Mouse (Mus musculus): ENCODE results near the gene Inca1. TPM values are rescaled to one million over a fixed set of nuclear protein-coding genes. Genes with fewer than 3 reads are reported as not detected.

The Inca1 gene
- polyA plus RNA-seq, 1 experiment = 5.4 TPM

GRCm38 (mm10) chr11:70663957-70664356, 36.0 kb downstream of the Inca1 start:
- DNase-seq = no peak
- H3K4me3 ChIP-seq (ENCODE audit: insufficient read depth, low read depth, low read length) = no peak overlapping the region
- peaks cover 7% of the 10 kb centered on the region; the same call in 1 of the 2 replicates for H3K36me3 ChIP-seq (ENCODE audit: control insufficient read depth, insufficient read depth, low read length)
- no peak overlapping the region for H3K27ac ChIP-seq (ENCODE audit: insufficient read depth, low read depth, low read length)
- peaks cover 5% of the 10 kb centered on the region; the same call in 1 of the 2 replicates for H3K4me1 ChIP-seq (ENCODE audit: control insufficient read depth, insufficient read depth, low read length)
- 83% methylated on average over 6 of the region's 6 CpGs for WGBS
- TF ChIP-seq CTCF (conservative IDR thresholded peaks at IDR 0.05; ENCODE audit: insufficient read depth, insufficient read length, low read depth, low read length) (no peak), POLR2A (IDR thresholded peaks at IDR 0.05; ENCODE audit: low read depth, low read length) (no peak)
- no peaks in the 10 kb centered on the region for H3K27me3 ChIP-seq (replicated peaks; ENCODE audit: control insufficient read depth, insufficient read depth, low read length)

- no peak for DNase-seq
- WGBS = 90% methylated on average over 8 of the region's 8 CpGs
- Histone ChIP-seq H3K4me1 (ENCODE audit: control insufficient read depth, insufficient read depth, low read length) (peaks cover 5% of the 10 kb centered on the region; the same call in 1 of the 2 replicates), H3K27ac (ENCODE audit: insufficient read depth, low read depth, low read length) (no peak overlapping the region), H3K36me3 (ENCODE audit: control insufficient read depth, insufficient read depth, low read length) (peaks cover 7% of the 10 kb centered on the region; the same call in 1 of the 2 replicates), H3K4me3 (ENCODE audit: insufficient read depth, low read depth, low read length) (no peak overlapping the region), H3K27me3 (replicated peaks; ENCODE audit: control insufficient read depth, insufficient read depth, low read length) (no peaks in the 10 kb centered on the region)
- no peak for TF ChIP-seq CTCF (conservative IDR thresholded peaks at IDR 0.05; ENCODE audit: insufficient read depth, insufficient read length, low read depth, low read length)
- TF ChIP-seq POLR2A (IDR thresholded peaks at IDR 0.05; ENCODE audit: low read depth, low read length) = no peak
Measured at GRCm38 (mm10) chr11:70663101-70663500, 36.9 kb downstream of the Inca1 start.

GRCm38 (mm10) chr11:70660571-70660970, 39.4 kb downstream of the Inca1 start:
- Histone ChIP-seq H3K4me3 (ENCODE audit: insufficient read depth, low read depth, low read length) (no peak overlapping the region), H3K27ac (ENCODE audit: insufficient read depth, low read depth, low read length) (no peak overlapping the region), H3K36me3 (ENCODE audit: control insufficient read depth, insufficient read depth, low read length) (peaks cover 7% of the 10 kb centered on the region; the same call in 1 of the 2 replicates), H3K27me3 (replicated peaks; ENCODE audit: control insufficient read depth, insufficient read depth, low read length) (no peaks in the 10 kb centered on the region), H3K4me1 (ENCODE audit: control insufficient read depth, insufficient read depth, low read length) (0 out of 2 replicates have a peak, but pooled peaks cover 2% of the 10 kb centered on the region)
- 82% methylated on average over 8 of the region's 8 CpGs for WGBS
- no peak for DNase-seq
- TF ChIP-seq CTCF (conservative IDR thresholded peaks at IDR 0.05; ENCODE audit: insufficient read depth, insufficient read length, low read depth, low read length) = no peak
- TF ChIP-seq POLR2A (IDR thresholded peaks at IDR 0.05; ENCODE audit: low read depth, low read length) = no peak

- no peak for TF ChIP-seq CTCF (conservative IDR thresholded peaks at IDR 0.05; ENCODE audit: insufficient read depth, insufficient read length, low read depth, low read length)
- no peak for TF ChIP-seq POLR2A (IDR thresholded peaks at IDR 0.05; ENCODE audit: low read depth, low read length)
- H3K27ac ChIP-seq (ENCODE audit: insufficient read depth, low read depth, low read length) = no peak overlapping the region
- H3K27me3 ChIP-seq (replicated peaks; ENCODE audit: control insufficient read depth, insufficient read depth, low read length) = no peaks in the 10 kb centered on the region
- H3K36me3 ChIP-seq (ENCODE audit: control insufficient read depth, insufficient read depth, low read length) = no peaks in the 10 kb centered on the region
- WGBS = 83% methylated on average over 8 of the region's 8 CpGs
- 0 out of 2 replicates have a peak, but pooled peaks cover 2% of the 10 kb centered on the region for H3K4me1 ChIP-seq (ENCODE audit: control insufficient read depth, insufficient read depth, low read length)
- DNase-seq = no peak
- no peak overlapping the region for H3K4me3 ChIP-seq (ENCODE audit: insufficient read depth, low read depth, low read length)
Measured at GRCm38 (mm10) chr11:70658942-70659341, 41.0 kb downstream of the Inca1 start.

- H3K27me3 ChIP-seq (replicated peaks; ENCODE audit: control insufficient read depth, insufficient read depth, low read length) = no peaks in the 10 kb centered on the region
- no peak overlapping the region for H3K27ac ChIP-seq (ENCODE audit: insufficient read depth, low read depth, low read length)
- no peak overlapping the region for H3K4me3 ChIP-seq (ENCODE audit: insufficient read depth, low read depth, low read length)
- TF ChIP-seq CTCF (conservative IDR thresholded peaks at IDR 0.05; ENCODE audit: insufficient read depth, insufficient read length, low read depth, low read length) = no peak
- no peak for TF ChIP-seq POLR2A (IDR thresholded peaks at IDR 0.05; ENCODE audit: low read depth, low read length)
- H3K36me3 ChIP-seq (ENCODE audit: control insufficient read depth, insufficient read depth, low read length) = no peaks in the 10 kb centered on the region
- 86% methylated on average over 5 of the region's 5 CpGs for WGBS
- no peak for DNase-seq
- 0 out of 2 replicates have a peak, but pooled peaks cover 2% of the 10 kb centered on the region for H3K4me1 ChIP-seq (ENCODE audit: control insufficient read depth, insufficient read depth, low read length)
Measured at GRCm38 (mm10) chr11:70658521-70658920, 41.4 kb downstream of the Inca1 start.

GRCm38 (mm10) chr11:70657991-70658390, 42.0 kb downstream of the Inca1 start:
- no peaks in the 10 kb centered on the region for H3K27me3 ChIP-seq (replicated peaks; ENCODE audit: control insufficient read depth, insufficient read depth, low read length)
- 70% methylated on average over 9 of the region's 9 CpGs for WGBS
- no peak for DNase-seq
- no peak for TF ChIP-seq CTCF (conservative IDR thresholded peaks at IDR 0.05; ENCODE audit: insufficient read depth, insufficient read length, low read depth, low read length)
- no peak for TF ChIP-seq POLR2A (IDR thresholded peaks at IDR 0.05; ENCODE audit: low read depth, low read length)
- no peak overlapping the region for H3K27ac ChIP-seq (ENCODE audit: insufficient read depth, low read depth, low read length)
- H3K36me3 ChIP-seq (ENCODE audit: control insufficient read depth, insufficient read depth, low read length) = no peaks in the 10 kb centered on the region
- peaks cover 3% of the 10 kb centered on the region; the same call in 1 of the 2 replicates for H3K4me1 ChIP-seq (ENCODE audit: control insufficient read depth, insufficient read depth, low read length)
- no peak overlapping the region for H3K4me3 ChIP-seq (ENCODE audit: insufficient read depth, low read depth, low read length)

GRCm38 (mm10) chr11:70657573-70657972, 42.4 kb downstream of the Inca1 start:
- 53% methylated on average over 6 of the region's 6 CpGs for WGBS
- no peaks in the 10 kb centered on the region for H3K36me3 ChIP-seq (ENCODE audit: control insufficient read depth, insufficient read depth, low read length)
- TF ChIP-seq POLR2A (IDR thresholded peaks at IDR 0.05; ENCODE audit: low read depth, low read length) = no peak
- TF ChIP-seq CTCF (conservative IDR thresholded peaks at IDR 0.05; ENCODE audit: insufficient read depth, insufficient read length, low read depth, low read length) = no peak
- no peak for DNase-seq
- no peaks in the 10 kb centered on the region for H3K27me3 ChIP-seq (replicated peaks; ENCODE audit: control insufficient read depth, insufficient read depth, low read length)
- H3K27ac ChIP-seq (ENCODE audit: insufficient read depth, low read depth, low read length) = no peak overlapping the region
- H3K4me3 ChIP-seq (ENCODE audit: insufficient read depth, low read depth, low read length) = no peak overlapping the region
- peaks cover 7% of the 10 kb centered on the region; the same call in 1 of the 2 replicates for H3K4me1 ChIP-seq (ENCODE audit: control insufficient read depth, insufficient read depth, low read length)
